12 mouse cellular contexts compared by ENCODE assay signal in genomic region chr16:45223648-45224388, GRCm38 (mm10). TPM values are rescaled to one million over a fixed set of nuclear protein-coding genes. Genes with fewer than 3 reads are reported as not detected.
A peak's percentile ranks its signal among the peaks of the same experiment; 100 is the strongest.
DNase-seq lines count a peak whose midpoint lies in the region; ATAC-seq and TF ChIP-seq lines count a peak whose summit lies in the region.
"Had no signal": no experiment of that assay in that cellular context is flagged by ENCODE, and none has a peak within 500 bp of the region (broad histone marks: within the 10 kb centered on the region; RNA-seq: fewer than 3 reads in every experiment).

TSS of gene Btla (plus strand) at chr16:45224315.

- no peak within 1 kb of the TSS for H3K27ac ChIP-seq in forebrain, embryonic 11.5 days (ENCODE audit: low read depth, low read length)
- H3K27ac ChIP-seq in forebrain, postnatal 0 days (ENCODE audit: low read depth, low read length) = no peak within 1 kb of the TSS
- H3K27ac ChIP-seq in kidney, embryonic 14.5 days (ENCODE audit: low read depth, low read length) = no peak within 1 kb of the TSS
- H3K27ac ChIP-seq: kidney, postnatal 0 days had no signal

- no peaks in the 10 kb centered on the region for H3K9me3 ChIP-seq in forebrain, embryonic 11.5 days (ENCODE audit: control insufficient read depth, low read length)
- no peaks in the 10 kb centered on the region for H3K9me3 ChIP-seq in forebrain, postnatal 0 days (ENCODE audit: low read length)
- H3K9me3 ChIP-seq in kidney, embryonic 14.5 days (ENCODE audit: control insufficient read depth, low read length) = no peaks in the 10 kb centered on the region

- H3K27me3 ChIP-seq in forebrain, embryonic 11.5 days (ENCODE audit: control insufficient read depth, insufficient read depth, low read length) = no peaks in the 10 kb centered on the region
- H3K27me3 ChIP-seq in forebrain, postnatal 0 days (ENCODE audit: insufficient read depth, low read length) = no peaks in the 10 kb centered on the region
- no peaks in the 10 kb centered on the region; the same call in 1 of the 2 replicates for H3K27me3 ChIP-seq in splenic B cell, adult 2 months (ENCODE audit: control insufficient read depth, insufficient read depth, low read length, poor library complexity, severe bottlenecking)
- no peaks in the 10 kb centered on the region for H3K27me3 ChIP-seq in kidney, embryonic 14.5 days (ENCODE audit: control insufficient read depth, insufficient read depth, low read length)

- H3K4me1 ChIP-seq in forebrain, embryonic 11.5 days (replicated peaks; ENCODE audit: control insufficient read depth, insufficient read depth, low read length) = no peaks in the 10 kb centered on the region
- no peaks in the 10 kb centered on the region for H3K4me1 ChIP-seq in forebrain, postnatal 0 days (ENCODE audit: insufficient read depth)
- H3K4me1 ChIP-seq in kidney, embryonic 14.5 days (ENCODE audit: control insufficient read depth, insufficient read depth, low read length) = no peaks in the 10 kb centered on the region

- no peak within 1 kb of the TSS for H3K4me3 ChIP-seq in forebrain, embryonic 11.5 days (ENCODE audit: low read depth, low read length)
- H3K4me3 ChIP-seq in forebrain, postnatal 0 days (ENCODE audit: low read depth, low read length) = no peak within 1 kb of the TSS
- H3K4me3 ChIP-seq in kidney, embryonic 14.5 days (ENCODE audit: low read length) = no peak within 1 kb of the TSS

- no peaks in the 10 kb centered on the region for H3K36me3 ChIP-seq in forebrain, embryonic 11.5 days (ENCODE audit: control insufficient read depth, insufficient read depth, low read length)
- no peaks in the 10 kb centered on the region for H3K36me3 ChIP-seq in forebrain, postnatal 0 days (ENCODE audit: insufficient read depth)
- peaks cover 5% of the 10 kb centered on the region; the same call in 1 of the 2 replicates for H3K36me3 ChIP-seq in splenic B cell, adult 2 months (ENCODE audit: control insufficient read depth, insufficient read depth, low read length, poor library complexity, severe bottlenecking)
- H3K36me3 ChIP-seq in kidney, embryonic 14.5 days (ENCODE audit: control insufficient read depth, insufficient read depth, low read length) = no peaks in the 10 kb centered on the region

- no peak for TF ChIP-seq CTCF in forebrain, postnatal 0 days (IDR thresholded peaks at IDR 0.05; ENCODE audit: low read depth)

- H3K4me2 ChIP-seq in forebrain, embryonic 11.5 days (ENCODE audit: low read depth, low read length, severe bottlenecking) = no peak within 1 kb of the TSS
- no peak within 1 kb of the TSS for H3K4me2 ChIP-seq in forebrain, postnatal 0 days (ENCODE audit: low read depth)
- H3K4me2 ChIP-seq in kidney, embryonic 14.5 days (replicated peaks; ENCODE audit: low read depth, low read length) = no peak within 1 kb of the TSS

- 0 out of 2 replicates have a peak, but pooled peaks have one; percentile 30 for ATAC-seq in forebrain, embryonic 11.5 days (replicated peaks; ENCODE audit: low FRiP score)
- ATAC-seq in forebrain, postnatal 0 days = no peak
- ATAC-seq in CD4-positive, CD25-positive, alpha-beta regulatory T cell, adult 4 months = peak; percentile 66
- peak; percentile 79 to 83 for ATAC-seq in hematopoietic stem cell, adult 5-6 weeks (replicated peaks in 1 of 2; ENCODE audit: insufficient read depth in 1 of 2, low FRiP score in 2 of 2, low TSS enrichment in 1 of 2, low read depth in 1 of 2, poor library complexity in 2 of 2, severe bottlenecking in 2 of 2)
- no peak for ATAC-seq in kidney, embryonic 14.5 days (ENCODE audit: low FRiP score, low TSS enrichment)

- WGBS in forebrain, embryonic 11.5 days = 32% methylated on average over 10 of the region's 10 CpGs
- 32% methylated on average over 10 of the region's 10 CpGs for WGBS in forebrain, postnatal 0 days
- WGBS in kidney, embryonic 14.5 days = 51% methylated on average over 10 of the region's 10 CpGs

- DNase-seq in forebrain, embryonic 11.5 days (ENCODE audit: low spot score) = peak; percentile 47
- DNase-seq in forebrain, postnatal 0 days = no peak
- peak; percentile 77 for DNase-seq in splenic B cell, adult 2 months (ENCODE audit: low read depth, low spot score)
- DNase-seq in kidney, postnatal 4 days = no peak
- no peak for DNase-seq in right cerebral cortex, postnatal 25 days
- DNase-seq: heart, postnatal 4 days; lung, adult 18-20 months; right cerebral cortex, adult 18-20 months had no signal

- H3K9ac ChIP-seq in forebrain, embryonic 11.5 days (ENCODE audit: low read length) = no peak within 1 kb of the TSS
- H3K9ac ChIP-seq in forebrain, postnatal 0 days = no peak within 1 kb of the TSS
- no peak within 1 kb of the TSS for H3K9ac ChIP-seq in kidney, embryonic 14.5 days (ENCODE audit: low read depth, low read length)

RNA-seq across cellular contexts. Expression of gene Btla, which starts in this region (rescaled TPM):
- polyA plus RNA-seq in forebrain, embryonic 11.5 days (2014; fragmentation: Nextera tagmentation; extraction: Ambion mirVana) = 0.24 and 0.27 TPM in 2 replicates
- total RNA-seq in forebrain, postnatal 0 days (2014; rRNA removed) = 0.15 and 0.81 TPM in 2 replicates
- 0.13 and 0.21 TPM in 2 replicates for polyA plus RNA-seq in forebrain, postnatal 0 days (2015; fragmentation: Nextera tagmentation; extraction: Ambion mirVana)
- 10 to 100 TPM; 64.3 to 64.7 TPM for polyA plus RNA-seq in CD4-positive, CD25-positive, alpha-beta regulatory T cell, adult 4 months (2017; shearing (Covaris generic))
- total RNA-seq in hematopoietic stem cell, adult 5-6 weeks (2017) = 17.7 and 32.0 TPM in 2 replicates
- not detected in 2 replicates for polyA plus RNA-seq in kidney, embryonic 14.5 days (2014; fragmentation: Nextera tagmentation; extraction: Ambion mirVana)

Comparison
In these comparisons a context has a peak if more than half of its experiments do, and no peak if none do; other contexts are left out.
1. RNA of gene Btla (total RNA-seq): 17.7 to 32.0 TPM in hematopoietic stem cell, adult 5-6 weeks; 0.15 to 0.81 TPM in forebrain, postnatal 0 days; every median in the first group is over 10 times any median in the second.
2. RNA of gene Btla (polyA plus RNA-seq): 64.3 to 64.7 TPM in CD4-positive, CD25-positive, alpha-beta regulatory T cell, adult 4 months; 0.24 to 0.27 TPM in forebrain, embryonic 11.5 days, 0.13 to 0.21 TPM in forebrain, postnatal 0 days and not detected in kidney, embryonic 14.5 days; every median in the first group is over 10 times any median in the second.
3. Peak in DNase-seq and ATAC-seq in forebrain, embryonic 11.5 days; RNA of the gene not detected or under 1 TPM.
4. ATAC-seq: peak in CD4-positive, CD25-positive, alpha-beta regulatory T cell, adult 4 months (single experiment) and hematopoietic stem cell, adult 5-6 weeks (2 of 2); none in forebrain, postnatal 0 days (single experiment) and kidney, embryonic 14.5 days (single experiment).